Mouse (Mus musculus) erythroblast, embryonic 14.5 days (primary cell): ENCODE measurements around the gene Slc44a4. TPM values are rescaled to one million over a fixed set of nuclear protein-coding genes. Genes with fewer than 3 reads are reported as not detected.

Source experiments
- H3K27me3 ChIP-seq: 2 replicates; pipeline ENCODE4 v1.6.1; 2012; ENCODE audit warnings: inconsistent platforms; ENCODE audit not compliant: control insufficient read depth
- H3K36me3 ChIP-seq: 2 replicates; pipeline ENCODE4 v1.6.1; 2012; ENCODE audit warnings: mild to moderate bottlenecking, inconsistent platforms; ENCODE audit not compliant: control insufficient read depth
- H3K4me1 ChIP-seq: 2 replicates; pipeline ENCODE4 v1.6.1; 2012; ENCODE audit warnings: inconsistent platforms; ENCODE audit not compliant: control insufficient read depth
- H3K4me3 ChIP-seq: replicated peaks from 2 replicates; pipeline ENCODE3; 2012; ENCODE audit warnings: moderate library complexity, mild to moderate bottlenecking, inconsistent platforms
- H3K9me3 ChIP-seq: 2 replicates; pipeline ENCODE4 v1.6.1; 2012; ENCODE audit warnings: low read length, inconsistent platforms, mixed read lengths; ENCODE audit not compliant: control insufficient read depth
- GATA1 ChIP-seq: IDR thresholded peaks from 2 replicates; pipeline ENCODE4 v1.6.1; 2012; ENCODE audit warnings: low read length, inconsistent platforms, mixed read lengths
- TAL1 ChIP-seq: IDR thresholded peaks from 3 replicates; pipeline ENCODE4 v1.6.1; 2012; ENCODE audit warnings: low read length, inconsistent platforms, mixed read lengths
- polyA plus RNA-seq: library from polyadenylated mRNA; stranded (reverse); fragments of >175 nt; gene quantifications from 2 replicates; pipeline ENCODE4 v1.2.3, GENCODE M21; 2012

The Slc44a4 gene
- polyA plus RNA-seq, 1 experiment, result not detected

GRCm38 (mm10) chr17:34931735-34932098 is 17.5 kb downstream of the Slc44a4 start:
- H3K36me3 ChIP-seq, result peaks cover 5% of the 10 kb centered on the region
- TF ChIP-seq GATA1, result no peak
- no peak for TF ChIP-seq TAL1
- H3K4me1 ChIP-seq, result peaks cover 18% of the 10 kb centered on the region
- H3K27me3 ChIP-seq, result no peaks in the 10 kb centered on the region
- H3K9me3 ChIP-seq, result no peaks in the 10 kb centered on the region
- H3K4me3 ChIP-seq, result peak overlapping the region; percentile 68

- TF ChIP-seq GATA1 (no peak), TAL1 (no peak)
- peaks cover 5% of the 10 kb centered on the region for H3K36me3 ChIP-seq
- H3K27me3 ChIP-seq, result no peaks in the 10 kb centered on the region
- H3K9me3 ChIP-seq, result no peaks in the 10 kb centered on the region
- H3K4me1 ChIP-seq, result peaks cover 18% of the 10 kb centered on the region
- peak overlapping the region; percentile 68 for H3K4me3 ChIP-seq
Observed at GRCm38 (mm10) chr17:34932287-34932686, 18.0 kb downstream of the Slc44a4 start.

GRCm38 (mm10) chr17:34934031-34934430 is 19.8 kb downstream of the Slc44a4 start:
- H3K4me1 ChIP-seq, result peaks cover 18% of the 10 kb centered on the region
- H3K4me3 ChIP-seq, result no peak overlapping the region
- H3K27me3 ChIP-seq, result no peaks in the 10 kb centered on the region
- H3K36me3 ChIP-seq, result peaks cover 5% of the 10 kb centered on the region
- TF ChIP-seq TAL1 (no peak), GATA1 (no peak)
- no peaks in the 10 kb centered on the region for H3K9me3 ChIP-seq

GRCm38 (mm10) chr17:34934830-34935229 is 20.6 kb downstream of the Slc44a4 start:
- TF ChIP-seq TAL1 (no peak), GATA1 (no peak)
- H3K36me3 ChIP-seq, result peaks cover 5% of the 10 kb centered on the region
- no peaks in the 10 kb centered on the region for H3K27me3 ChIP-seq
- no peaks in the 10 kb centered on the region for H3K9me3 ChIP-seq
- H3K4me1 ChIP-seq, result peaks cover 18% of the 10 kb centered on the region
- H3K4me3 ChIP-seq, result no peak overlapping the region

GRCm38 (mm10) chr17:34937960-34938505 is 23.8 kb downstream of the Slc44a4 start:
- TF ChIP-seq GATA1, result no peak
- TF ChIP-seq TAL1, result no peak
- Histone ChIP-seq H3K36me3 (peaks cover 5% of the 10 kb centered on the region), H3K27me3 (no peaks in the 10 kb centered on the region), H3K4me1 (peaks cover 13% of the 10 kb centered on the region), H3K4me3 (no peak overlapping the region), H3K9me3 (no peaks in the 10 kb centered on the region)

- Histone ChIP-seq H3K4me3 (peak overlapping the region; percentile 49), H3K27me3 (no peaks in the 10 kb centered on the region), H3K36me3 (no peaks in the 10 kb centered on the region), H3K9me3 (no peaks in the 10 kb centered on the region), H3K4me1 (peaks cover 10% of the 10 kb centered on the region)
- TF ChIP-seq TAL1 (no peak), GATA1 (no peak)
Observed at GRCm38 (mm10) chr17:34941344-34942041, 27.2 kb downstream of the Slc44a4 start.

- TF ChIP-seq GATA1 (no peak), TAL1 (no peak)
- no peaks in the 10 kb centered on the region for H3K9me3 ChIP-seq
- no peak overlapping the region for H3K4me3 ChIP-seq
- H3K27me3 ChIP-seq, result no peaks in the 10 kb centered on the region
- peaks cover 10% of the 10 kb centered on the region for H3K4me1 ChIP-seq
- no peaks in the 10 kb centered on the region for H3K36me3 ChIP-seq
Observed at GRCm38 (mm10) chr17:34943128-34943815, 29.0 kb downstream of the Slc44a4 start.

- TF ChIP-seq TAL1 (no peak), GATA1 (no peak)
- Histone ChIP-seq H3K27me3 (no peaks in the 10 kb centered on the region), H3K4me3 (no peak overlapping the region), H3K4me1 (peaks cover 10% of the 10 kb centered on the region), H3K9me3 (no peaks in the 10 kb centered on the region), H3K36me3 (peaks cover 2% of the 10 kb centered on the region)
Observed at GRCm38 (mm10) chr17:34944362-34944761, 30.1 kb downstream of the Slc44a4 start.

GRCm38 (mm10) chr17:34946486-34947140 is 32.3 kb downstream of the Slc44a4 start:
- Histone ChIP-seq H3K27me3 (no peaks in the 10 kb centered on the region), H3K4me1 (peaks cover 21% of the 10 kb centered on the region), H3K36me3 (peaks cover 23% of the 10 kb centered on the region), H3K4me3 (no peak overlapping the region), H3K9me3 (no peaks in the 10 kb centered on the region)
- no peak for TF ChIP-seq TAL1
- no peak for TF ChIP-seq GATA1
